Comparison of ENCODE assay signal across 9 mouse cellular contexts in genomic region chr4:126803268-126803873, GRCm38 (mm10). TPM values are rescaled to one million over a fixed set of nuclear protein-coding genes. Genes with fewer than 3 reads are reported as not detected.
A peak's percentile ranks its signal among the peaks of the same experiment; 100 is the strongest.
DNase-seq lines count a peak whose midpoint lies in the region; ATAC-seq and TF ChIP-seq lines count a peak whose summit lies in the region.
"Had no signal": no experiment of that assay in that cellular context is flagged by ENCODE, and none has a peak within 500 bp of the region (broad histone marks: within the 10 kb centered on the region; RNA-seq: fewer than 3 reads in every experiment).

No protein-coding gene starts in this region.

- H3K27ac ChIP-seq in layer of hippocampus, adult 2 months, result peak overlapping the region; percentile 78
- peak overlapping the region; percentile 62; the same call in 1 of the 2 replicates for H3K27ac ChIP-seq in forebrain, embryonic 13.5 days
- H3K27ac ChIP-seq in intestine, embryonic 15.5 days, result peak overlapping the region; percentile 48; the same call in 1 of the 2 replicates
- peak overlapping the region; percentile 49 for H3K27ac ChIP-seq in midbrain, embryonic 15.5 days

- no peak for TF ChIP-seq CTCF in layer of hippocampus, adult 2 months (conservative IDR thresholded peaks at IDR 0.05)

- no peak for ATAC-seq in forebrain, embryonic 13.5 days
- peak; percentile 96 for ATAC-seq in intestine, embryonic 15.5 days
- ATAC-seq in midbrain, embryonic 15.5 days (replicated peaks), result no peak

- no peaks in the 10 kb centered on the region for H3K27me3 ChIP-seq in forebrain, embryonic 13.5 days
- no peaks in the 10 kb centered on the region for H3K27me3 ChIP-seq in intestine, embryonic 15.5 days (replicated peaks)
- H3K27me3 ChIP-seq in midbrain, embryonic 15.5 days (replicated peaks), result no peaks in the 10 kb centered on the region

- no peaks in the 10 kb centered on the region for H3K9me3 ChIP-seq in forebrain, embryonic 13.5 days (replicated peaks)
- H3K9me3 ChIP-seq in intestine, embryonic 15.5 days, result no peaks in the 10 kb centered on the region
- no peaks in the 10 kb centered on the region for H3K9me3 ChIP-seq in midbrain, embryonic 15.5 days

- H3K4me3 ChIP-seq in layer of hippocampus, adult 2 months, result no peak overlapping the region
- no peak overlapping the region for H3K4me3 ChIP-seq in forebrain, embryonic 13.5 days
- H3K4me3 ChIP-seq in intestine, embryonic 15.5 days (replicated peaks), result no peak overlapping the region
- no peak overlapping the region for H3K4me3 ChIP-seq in midbrain, embryonic 15.5 days
- H3K4me3 ChIP-seq: myocyte had no signal

- H3K36me3 ChIP-seq in forebrain, embryonic 13.5 days (ENCODE audit: poor library complexity, severe bottlenecking), result no peaks in the 10 kb centered on the region
- H3K36me3 ChIP-seq in intestine, embryonic 15.5 days, result no peaks in the 10 kb centered on the region
- no peaks in the 10 kb centered on the region for H3K36me3 ChIP-seq in midbrain, embryonic 15.5 days (replicated peaks)

- peak in 1 of 2 experiments; percentile 37 for DNase-seq in layer of hippocampus, adult 2 months (ENCODE audit: low spot score in 2 of 2)
- DNase-seq in layer of hippocampus, adult 11-12 months (ENCODE audit: low spot score), result no peak
- peak; percentile 24 to 43 for DNase-seq in adrenal gland, postnatal 36 days
- no peak for DNase-seq in embryo, embryonic 10 days (ENCODE audit: low spot score)
- no peak for DNase-seq in embryo, embryonic 10.5 days (ENCODE audit: low spot score)

- H3K4me2 ChIP-seq in forebrain, embryonic 13.5 days, result no peak overlapping the region
- peak overlapping the region; percentile 35 for H3K4me2 ChIP-seq in intestine, embryonic 15.5 days (replicated peaks)
- H3K4me2 ChIP-seq in midbrain, embryonic 15.5 days, result no peak overlapping the region

- H3K4me1 ChIP-seq in forebrain, embryonic 13.5 days, result peaks cover 19% of the 10 kb centered on the region
- H3K4me1 ChIP-seq in intestine, embryonic 15.5 days (replicated peaks), result peaks cover 3% of the 10 kb centered on the region; the same call in 1 of the 2 replicates
- H3K4me1 ChIP-seq in midbrain, embryonic 15.5 days, result peaks cover 11% of the 10 kb centered on the region

- no peak overlapping the region for H3K9ac ChIP-seq in forebrain, embryonic 13.5 days
- H3K9ac ChIP-seq in intestine, embryonic 15.5 days, result no peak overlapping the region
- no peak overlapping the region for H3K9ac ChIP-seq in midbrain, embryonic 15.5 days

- WGBS in forebrain, embryonic 13.5 days, result 30% methylated on average over 8 of the region's 8 CpGs
- WGBS in intestine, embryonic 15.5 days, result 29% methylated on average over 8 of the region's 8 CpGs
- 31% methylated on average over 8 of the region's 8 CpGs for WGBS in midbrain, embryonic 15.5 days

RNA-seq across cellular contexts. Expression of gene AU040320, which starts 50.0 kb away (rescaled TPM):
- total RNA-seq in layer of hippocampus, adult 2 months (2021), result 10 to 100 TPM; 68.7 to 72.4 TPM
- total RNA-seq in adrenal gland, postnatal 36 days (2021), result 10 to 100 TPM; 37.1 to 37.6 TPM
- 29.3 and 32.6 TPM in 2 replicates for polyA plus RNA-seq in forebrain, embryonic 13.5 days (2015; fragmentation: Nextera tagmentation; extraction: Ambion mirVana)
- polyA plus RNA-seq in intestine, embryonic 15.5 days (2015; fragmentation: Nextera tagmentation; extraction: Ambion mirVana), result 29.3 and 30.4 TPM in 2 replicates
- polyA plus RNA-seq in midbrain, embryonic 15.5 days (2015; fragmentation: Nextera tagmentation; extraction: Ambion mirVana), result 40.5 and 41.4 TPM in 2 replicates

RNA-seq across cellular contexts. Expression of gene Ncdn, which starts 50.1 kb away (rescaled TPM):
- 1,000 to 10,000 TPM; 1,998 to 2,007 TPM for total RNA-seq in layer of hippocampus, adult 2 months (2021)
- 10 to 100 TPM; 31.7 to 36.1 TPM for total RNA-seq in adrenal gland, postnatal 36 days (2021)
- 47.6 and 60.0 TPM in 2 replicates for polyA plus RNA-seq in forebrain, embryonic 13.5 days (2015; fragmentation: Nextera tagmentation; extraction: Ambion mirVana)
- polyA plus RNA-seq in intestine, embryonic 15.5 days (2015; fragmentation: Nextera tagmentation; extraction: Ambion mirVana), result 27.3 TPM in 2 replicates
- polyA plus RNA-seq in midbrain, embryonic 15.5 days (2015; fragmentation: Nextera tagmentation; extraction: Ambion mirVana), result 133 TPM in 2 replicates

Comparison
In these comparisons a context has a peak if more than half of its experiments do, and no peak if none do; other contexts are left out.
1. DNase-seq: peak in adrenal gland, postnatal 36 days (2 of 2); none in layer of hippocampus, adult 11-12 months (single experiment), embryo, embryonic 10 days (single experiment) and embryo, embryonic 10.5 days (single experiment).
2. Peak in every context shown above with its lines, with median percentiles within 50 percentile points of each other: H3K27ac ChIP-seq.